Mouse (Mus musculus) stomach, adult 2 months (tissue): ENCODE results near the gene Olfr460. TPM values are rescaled to one million over a fixed set of nuclear protein-coding genes. Genes with fewer than 3 reads are reported as not detected.

Experiments
- polyA plus RNA-seq: library from polyadenylated mRNA; depleted of rRNA; stranded (reverse); fragments of >200 nt; gene quantifications from 2 replicates; pipeline ENCODE4 v1.2.3, GENCODE M21; 2012; rRNA removed

Olfr460 gene
- not detected in 2 replicates for polyA plus RNA-seq

DNA sequence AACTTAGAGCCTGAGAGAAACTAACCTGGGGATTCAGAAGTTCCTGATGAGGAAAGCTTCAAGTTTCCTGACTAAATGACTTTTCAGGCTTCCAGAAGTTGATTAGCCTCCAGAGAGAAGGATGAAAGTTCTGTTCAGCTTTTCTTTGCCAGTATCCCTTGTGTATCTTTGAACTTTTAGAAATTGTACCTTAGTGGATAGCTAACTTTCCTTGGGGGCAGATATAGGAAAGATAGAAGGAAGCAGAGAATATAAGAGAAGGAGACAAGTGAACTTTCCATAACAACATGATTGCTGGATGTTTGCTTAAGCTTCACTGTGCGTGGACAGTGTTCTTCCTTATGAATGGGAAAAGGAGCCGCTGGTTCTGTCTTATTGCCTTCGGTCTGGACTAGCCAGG lies at the start of gene Olfr460:
Gene Olfr460 (plus strand): TSS at position 301 of the 400 bp plus-strand sequence.

DNA sequence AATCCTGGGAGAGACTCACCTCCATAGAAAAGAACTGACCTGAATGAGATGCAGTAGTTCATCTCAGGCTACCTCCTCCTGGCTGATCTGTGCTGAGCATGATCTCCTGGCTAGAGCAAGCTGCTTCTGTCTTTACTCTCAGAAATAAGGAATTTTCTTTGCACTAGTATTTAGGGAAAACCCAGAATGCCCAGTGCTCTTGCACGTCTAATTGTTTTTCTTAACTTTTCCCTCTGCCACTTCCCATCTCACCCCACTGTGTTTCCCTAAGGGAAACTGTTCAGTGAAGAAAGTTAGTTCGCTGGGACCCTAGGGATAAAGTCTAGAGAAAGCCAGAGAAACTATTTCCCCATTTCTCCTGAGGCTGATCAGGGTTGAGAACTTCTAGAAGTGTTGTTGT lies 14.3 kb upstream of the Olfr460 start, which contains the start of gene Olfr461:
Gene Olfr461 (minus strand): TSS at position 101 of the 400 bp plus-strand sequence.

DNA sequence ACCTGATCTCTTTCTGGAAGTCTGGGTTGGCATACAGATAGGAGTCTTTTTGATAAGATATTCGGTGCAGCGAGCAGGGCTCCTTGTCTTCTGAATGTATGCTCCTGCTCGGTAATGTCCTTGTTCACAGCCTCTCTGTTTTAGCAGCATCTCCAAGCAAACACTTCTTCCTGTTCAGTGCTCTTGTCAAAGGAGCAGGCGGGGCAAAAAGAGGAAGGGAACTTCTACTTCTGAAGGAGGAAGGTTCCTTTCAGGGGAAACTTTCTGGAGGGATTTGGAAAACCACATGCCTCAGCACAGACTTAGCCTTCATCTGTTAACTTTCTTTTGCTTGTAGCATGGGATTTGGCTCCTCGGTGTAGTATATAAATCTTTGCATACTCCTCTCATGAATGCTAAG lies 16.4 kb downstream of the Olfr460 start, which contains the start of gene Clec5a:
Gene Clec5a (minus strand): TSS at position 177 of the 400 bp plus-strand sequence.

DNA sequence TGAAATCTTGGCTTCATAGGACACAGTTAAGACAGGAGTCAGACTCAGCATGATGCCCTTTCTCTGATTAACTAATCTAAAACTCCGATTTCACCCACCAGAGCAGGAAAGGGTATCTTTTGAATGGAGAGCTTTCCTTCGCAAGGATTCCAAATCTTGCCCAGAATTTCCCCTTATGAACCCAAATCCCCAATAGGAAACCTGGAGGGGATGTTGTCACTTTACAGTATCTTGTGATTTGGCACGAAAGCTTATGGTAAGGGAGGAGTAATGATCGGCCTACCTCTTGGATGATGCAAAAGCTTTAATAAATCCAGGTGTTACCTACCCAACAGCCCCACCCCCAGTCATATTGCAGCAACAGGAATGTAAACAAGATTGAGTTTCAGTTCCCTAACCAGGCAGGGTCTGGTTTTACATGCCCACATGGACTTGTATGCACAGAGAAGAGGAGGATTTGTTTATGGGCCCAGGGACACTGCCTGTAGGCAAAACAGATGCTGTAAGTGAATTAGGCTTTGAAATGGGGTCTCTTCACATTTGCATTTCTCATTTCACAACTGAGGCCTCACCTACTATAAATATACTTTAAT lies 44.1 kb downstream of the Olfr460 start, which contains the start of gene Tas2r138:
Gene Tas2r138 (minus strand): TSS at position 51 of the 593 bp plus-strand sequence.

Other genes with a start within 250 kb of the Olfr460 start
- gene Agk, start 244.3 kb upstream of the Olfr460 start, polyA plus RNA-seq = 1.7 and 2.8 TPM in 2 replicates
- gene E330009J07Rik, start 133.4 kb upstream of the Olfr460 start, polyA plus RNA-seq = 2.8 and 4.3 TPM in 2 replicates
- not detected in 2 replicates for gene Wee2, start 130.4 kb upstream of the Olfr460 start, polyA plus RNA-seq
- 2.2 and 2.4 TPM in 2 replicates for gene Ssbp1, start 98.1 kb upstream of the Olfr460 start, polyA plus RNA-seq
- gene Tas2r137, start 78.3 kb upstream of the Olfr460 start, polyA plus RNA-seq = not detected in 2 replicates
- not detected in 2 replicates for gene Tas2r108, start 76.0 kb upstream of the Olfr460 start, polyA plus RNA-seq
- gene Prss37, start 50.0 kb upstream of the Olfr460 start, polyA plus RNA-seq = not detected in 2 replicates
- gene Olfr461, start 14.4 kb upstream of the Olfr460 start, polyA plus RNA-seq = not detected in 2 replicates
- gene Clec5a, start 16.3 kb downstream of the Olfr460 start, polyA plus RNA-seq = not detected in 2 replicates
- gene Tas2r138, start 43.8 kb downstream of the Olfr460 start, polyA plus RNA-seq = not detected in 2 replicates
- 0.06 and 0.16 TPM in 2 replicates for gene Mgam, start 59.3 kb downstream of the Olfr460 start, polyA plus RNA-seq